Mouse (Mus musculus): ENCODE measurements around the gene Hdx. TPM values are rescaled to one million over a fixed set of nuclear protein-coding genes. Genes with fewer than 3 reads are reported as not detected.

The Hdx gene
- polyA plus RNA-seq, 1 experiment from 2014 or later = 0.18 TPM

DNA sequence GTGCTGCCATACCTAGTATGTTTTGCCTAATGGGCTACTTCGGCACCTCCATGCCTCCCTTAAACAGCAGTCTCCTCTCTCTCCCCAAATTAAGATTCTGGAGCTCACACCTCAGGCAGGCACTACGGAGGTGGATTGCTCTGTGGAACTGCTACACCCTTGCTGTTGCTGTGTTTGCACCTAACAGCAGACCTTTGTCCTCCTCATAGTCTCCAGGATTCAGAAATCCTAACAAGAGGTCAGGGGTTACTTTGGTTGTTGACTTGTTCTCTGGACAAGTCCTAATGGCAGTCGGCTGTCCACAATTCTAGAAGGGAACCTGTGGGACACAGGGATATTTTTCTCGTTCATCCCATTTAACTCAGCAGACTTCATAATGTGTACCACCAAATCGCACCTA lies 56.3 kb downstream of the Hdx start:
- H3K36me3 ChIP-seq (ENCODE audit: control insufficient read depth, insufficient read depth, low read length) = no peaks in the 10 kb centered on the region
- H3K9me3 ChIP-seq (ENCODE audit: control insufficient read depth, low read length) = no peaks in the 10 kb centered on the region
- no peak for TF ChIP-seq CTCF (IDR thresholded peaks at IDR 0.05; ENCODE audit: low read depth)
- TF ChIP-seq EP300 (optimal IDR thresholded peaks at IDR 0.05) = no peak
- 68% methylated on average over 5 of the region's 5 CpGs for WGBS
- no peak overlapping the region for H3K4me2 ChIP-seq (replicated peaks; ENCODE audit: low read depth)
- no peak for DNase-seq (ENCODE audit: low spot score)
- no peak overlapping the region for H3K4me3 ChIP-seq (ENCODE audit: low read depth, low read length)
- H3K27me3 ChIP-seq (ENCODE audit: control insufficient read depth, insufficient read depth, low read length) = no peaks in the 10 kb centered on the region
- no peaks in the 10 kb centered on the region for H3K4me1 ChIP-seq (replicated peaks; ENCODE audit: control insufficient read depth, insufficient read depth)
- no peak overlapping the region for H3K9ac ChIP-seq (ENCODE audit: low read length)
- ATAC-seq (ENCODE audit: low FRiP score, low TSS enrichment) = no peak
- H3K27ac ChIP-seq (replicated peaks) = no peak overlapping the region

DNA sequence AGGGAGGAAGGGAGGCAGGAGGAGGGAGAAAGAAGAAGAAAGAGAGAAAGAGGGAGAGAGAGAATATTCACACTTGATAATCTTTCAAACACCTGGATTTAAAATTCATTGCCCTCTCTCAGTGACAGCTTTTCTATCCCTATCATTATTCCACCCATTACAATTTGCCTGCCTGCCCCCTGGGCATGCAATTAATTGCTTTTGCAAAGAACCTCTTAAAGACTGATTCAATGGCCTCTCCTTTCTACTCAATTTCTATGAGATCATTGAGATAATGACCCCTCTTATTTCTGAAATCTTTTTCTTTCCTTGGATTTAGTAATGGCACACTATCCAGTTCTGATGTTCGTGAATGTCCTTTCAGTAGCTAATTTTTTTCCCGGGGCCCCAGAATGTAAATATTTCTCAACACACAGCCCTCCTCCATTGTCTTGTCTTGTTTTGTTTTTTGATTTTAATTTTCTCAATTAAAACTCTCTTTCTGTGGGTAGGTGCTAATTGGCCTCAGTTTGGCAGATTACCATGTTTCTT lies 99.2 kb downstream of the Hdx start:
- no peak for ATAC-seq (ENCODE audit: low FRiP score, low TSS enrichment)
- Histone ChIP-seq H3K9me3 (ENCODE audit: control insufficient read depth, low read length) (no peaks in the 10 kb centered on the region), H3K27me3 (ENCODE audit: control insufficient read depth, insufficient read depth, low read length) (no peaks in the 10 kb centered on the region), H3K4me3 (ENCODE audit: low read depth, low read length) (no peak overlapping the region), H3K36me3 (ENCODE audit: control insufficient read depth, insufficient read depth, low read length) (no peaks in the 10 kb centered on the region), H3K9ac (ENCODE audit: low read length) (no peak overlapping the region), H3K4me1 (replicated peaks; ENCODE audit: control insufficient read depth, insufficient read depth) (no peaks in the 10 kb centered on the region), H3K4me2 (replicated peaks; ENCODE audit: low read depth) (no peak overlapping the region), H3K27ac (replicated peaks) (no peak overlapping the region)
- WGBS = 71% methylated on average over 2 of the region's 2 CpGs
- TF ChIP-seq EP300 (optimal IDR thresholded peaks at IDR 0.05) (no peak), CTCF (IDR thresholded peaks at IDR 0.05; ENCODE audit: low read depth) (no peak)
- no peak for DNase-seq (ENCODE audit: low spot score)

GRCm38 (mm10) chrX:111587616-111588015 lies 109.3 kb downstream of the Hdx start:
- 65% methylated on average over 4 of the region's 4 CpGs for WGBS
- Histone ChIP-seq H3K9me3 (ENCODE audit: control insufficient read depth, low read length) (no peaks in the 10 kb centered on the region), H3K4me3 (ENCODE audit: low read depth, low read length) (no peak overlapping the region), H3K4me1 (replicated peaks; ENCODE audit: control insufficient read depth, insufficient read depth) (no peaks in the 10 kb centered on the region), H3K36me3 (ENCODE audit: control insufficient read depth, insufficient read depth, low read length) (no peaks in the 10 kb centered on the region), H3K4me2 (replicated peaks; ENCODE audit: low read depth) (no peak overlapping the region), H3K27me3 (ENCODE audit: control insufficient read depth, insufficient read depth, low read length) (no peaks in the 10 kb centered on the region), H3K9ac (ENCODE audit: low read length) (no peak overlapping the region), H3K27ac (replicated peaks) (no peak overlapping the region)
- TF ChIP-seq EP300 (optimal IDR thresholded peaks at IDR 0.05) = no peak
- no peak for TF ChIP-seq CTCF (IDR thresholded peaks at IDR 0.05; ENCODE audit: low read depth)
- no peak for ATAC-seq (ENCODE audit: low FRiP score, low TSS enrichment)
- DNase-seq (ENCODE audit: low spot score) = no peak

GRCm38 (mm10) chrX:111577044-111577443 lies 119.8 kb downstream of the Hdx start:
- WGBS = 79% methylated on average over 2 of the region's 2 CpGs
- H3K27me3 ChIP-seq (ENCODE audit: control insufficient read depth, insufficient read depth, low read length) = no peaks in the 10 kb centered on the region
- ATAC-seq (ENCODE audit: low FRiP score, low TSS enrichment) = no peak
- no peak overlapping the region for H3K4me3 ChIP-seq (ENCODE audit: low read depth, low read length)
- no peak for TF ChIP-seq CTCF (IDR thresholded peaks at IDR 0.05; ENCODE audit: low read depth)
- TF ChIP-seq EP300 (optimal IDR thresholded peaks at IDR 0.05) = no peak
- H3K4me1 ChIP-seq (replicated peaks; ENCODE audit: control insufficient read depth, insufficient read depth) = no peaks in the 10 kb centered on the region
- no peak overlapping the region for H3K9ac ChIP-seq (ENCODE audit: low read length)
- no peak for DNase-seq (ENCODE audit: low spot score)
- no peaks in the 10 kb centered on the region for H3K9me3 ChIP-seq (ENCODE audit: control insufficient read depth, low read length)
- no peak overlapping the region for H3K27ac ChIP-seq (replicated peaks)
- H3K4me2 ChIP-seq (replicated peaks; ENCODE audit: low read depth) = no peak overlapping the region
- H3K36me3 ChIP-seq (ENCODE audit: control insufficient read depth, insufficient read depth, low read length) = no peaks in the 10 kb centered on the region

DNA sequence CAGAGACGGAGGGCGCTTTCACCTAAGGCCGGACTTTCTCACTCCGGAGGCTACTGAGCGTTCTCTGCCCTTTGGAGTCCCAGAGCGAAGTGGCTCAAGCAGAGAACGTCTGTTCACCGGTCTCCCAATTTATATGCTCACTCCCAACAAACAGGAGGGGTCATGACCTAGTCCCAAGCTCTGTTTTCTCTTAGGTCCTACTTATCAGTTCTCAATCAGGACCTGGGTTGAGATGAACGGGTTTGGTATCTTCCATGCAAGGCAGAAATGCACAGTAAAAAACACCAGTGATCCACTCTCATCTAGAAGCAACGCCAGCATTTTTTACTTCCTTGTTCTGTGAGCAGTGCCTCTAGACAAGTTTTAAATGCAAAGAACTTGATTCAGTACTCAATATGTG lies 159.0 kb downstream of the Hdx start, which contains the start of gene Rps6ka6:
TSS of gene Rps6ka6 (minus strand) at position 101 of the 400 bp plus-strand sequence.
- 58% methylated on average over 10 of the region's 10 CpGs for WGBS
- no peak for ATAC-seq (ENCODE audit: low FRiP score, low TSS enrichment)
- H3K9ac ChIP-seq (ENCODE audit: low read length) = no peak within 1 kb of the TSS
- no peaks in the 10 kb centered on the region for H3K27me3 ChIP-seq (ENCODE audit: control insufficient read depth, insufficient read depth, low read length)
- no peak for DNase-seq (ENCODE audit: low spot score)
- H3K36me3 ChIP-seq (ENCODE audit: control insufficient read depth, insufficient read depth, low read length) = no peaks in the 10 kb centered on the region
- H3K4me3 ChIP-seq (ENCODE audit: low read depth, low read length) = no peak within 1 kb of the TSS
- no peaks in the 10 kb centered on the region for H3K4me1 ChIP-seq (replicated peaks; ENCODE audit: control insufficient read depth, insufficient read depth)
- H3K4me2 ChIP-seq (replicated peaks; ENCODE audit: low read depth) = no peak within 1 kb of the TSS
- no peak for TF ChIP-seq EP300 (optimal IDR thresholded peaks at IDR 0.05)
- no peak for TF ChIP-seq CTCF (IDR thresholded peaks at IDR 0.05; ENCODE audit: low read depth)
- no peak within 1 kb of the TSS for H3K27ac ChIP-seq (replicated peaks)
- H3K9me3 ChIP-seq (ENCODE audit: control insufficient read depth, low read length) = no peaks in the 10 kb centered on the region

Other genes with a start within 250 kb of the Hdx start
- 6.4 and 6.7 TPM in 2 replicates for gene Rps6ka6, start 159.1 kb downstream of the Hdx start, polyA plus RNA-seq (2015; fragmentation: Nextera tagmentation; extraction: Ambion mirVana)
- not detected in 2 replicates for gene Gm45194, start 194.3 kb upstream of the Hdx start, polyA plus RNA-seq (2015; fragmentation: Nextera tagmentation; extraction: Ambion mirVana)

Measured in stomach, postnatal 0 days (tissue).